Mouse (Mus musculus) megakaryocyte, embryonic 14.5 days (primary cell): Measurements from ENCODE around the gene Fnip2. TPM values are rescaled to one million over a fixed set of nuclear protein-coding genes. Genes with fewer than 3 reads are reported as not detected.

Experiments
- H3K27me3 ChIP-seq: replicated peaks from 2 replicates; pipeline ENCODE3; 2012; ENCODE audit warnings: inconsistent platforms
- H3K36me3 ChIP-seq: replicated peaks from 2 replicates; pipeline ENCODE3; 2012; ENCODE audit warnings: low read length, inconsistent platforms, mixed read lengths
- H3K4me1 ChIP-seq: 2 replicates; pipeline ENCODE4 v1.6.1; 2012; ENCODE audit warnings: inconsistent platforms
- H3K4me3 ChIP-seq: replicated peaks from 2 replicates; pipeline ENCODE3; 2012; ENCODE audit warnings: moderate library complexity, mild to moderate bottlenecking, inconsistent platforms
- H3K9me3 ChIP-seq: 2 replicates; pipeline ENCODE4 v1.6.1; 2012; ENCODE audit warnings: inconsistent platforms
- FLI1 ChIP-seq: IDR thresholded peaks from 2 replicates; pipeline ENCODE4 v1.6.1; 2012; ENCODE audit warnings: low read length, inconsistent platforms, mixed read lengths
- GATA1 ChIP-seq: IDR thresholded peaks from 3 replicates; pipeline ENCODE4 v1.6.1; 2012; ENCODE audit warnings: mixed read lengths, low read length, inconsistent platforms, borderline replicate concordance
- polyA plus RNA-seq: library from polyadenylated mRNA; stranded (reverse); fragments of >175 nt; gene quantifications from 2 replicates; pipeline ENCODE4 v1.2.3, GENCODE M21; 2012; ENCODE audit warnings: low replicate concordance; ENCODE audit not compliant: insufficient read depth

Gene Fnip2
- polyA plus RNA-seq, 1 experiment = 0.19 TPM

DNA sequence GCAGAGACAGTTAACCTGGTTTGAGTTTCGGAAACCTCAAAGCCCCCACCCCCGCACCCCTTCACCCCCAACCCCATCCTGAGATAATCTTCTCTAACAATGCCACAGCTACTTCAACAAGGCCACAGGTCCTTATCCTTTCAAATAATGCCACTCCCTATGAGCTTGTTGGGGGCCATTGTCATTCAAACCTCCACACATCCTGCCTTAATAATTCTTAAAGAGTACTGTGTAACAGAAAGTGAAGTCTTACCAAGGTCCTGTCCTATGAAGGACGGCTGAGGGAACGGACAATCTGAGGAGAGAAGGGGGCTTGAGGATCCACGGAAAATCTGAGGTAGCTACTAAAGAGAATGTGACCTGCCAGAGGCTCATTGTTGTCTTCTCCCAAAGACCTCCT lies 132.6 kb downstream of the Fnip2 start:
- Histone ChIP-seq H3K9me3 (no peaks in the 10 kb centered on the region), H3K36me3 (no peaks in the 10 kb centered on the region), H3K27me3 (no peaks in the 10 kb centered on the region), H3K4me1 (peaks cover under 1% of the 10 kb centered on the region; the same call in 1 of the 2 replicates), H3K4me3 (no peak overlapping the region)
- TF ChIP-seq FLI1 = no peak

DNA sequence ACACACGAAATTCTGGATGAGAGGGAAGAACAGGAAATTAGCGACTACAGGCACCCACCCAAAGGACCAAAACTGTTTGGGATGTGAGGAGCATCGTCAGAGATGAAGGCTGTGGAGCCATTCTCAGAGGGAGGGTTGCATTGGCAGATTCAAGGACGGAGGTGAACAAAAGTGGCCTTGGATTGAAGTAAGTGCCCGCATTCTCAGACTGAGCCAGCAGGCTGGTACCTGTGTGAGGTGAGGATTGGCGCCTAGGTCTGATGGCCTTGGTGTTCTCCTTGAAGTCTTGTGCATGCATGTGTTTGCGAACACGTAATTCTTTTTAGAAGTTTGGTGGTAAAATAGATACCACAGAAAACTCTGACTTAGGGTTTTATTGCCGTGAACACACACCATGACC lies 133.2 kb downstream of the Fnip2 start:
- no peaks in the 10 kb centered on the region for H3K36me3 ChIP-seq
- H3K27me3 ChIP-seq = no peaks in the 10 kb centered on the region
- no peaks in the 10 kb centered on the region for H3K4me1 ChIP-seq
- no peak for TF ChIP-seq FLI1
- TF ChIP-seq GATA1 = no peak
- no peaks in the 10 kb centered on the region for H3K9me3 ChIP-seq
- no peak overlapping the region for H3K4me3 ChIP-seq

DNA sequence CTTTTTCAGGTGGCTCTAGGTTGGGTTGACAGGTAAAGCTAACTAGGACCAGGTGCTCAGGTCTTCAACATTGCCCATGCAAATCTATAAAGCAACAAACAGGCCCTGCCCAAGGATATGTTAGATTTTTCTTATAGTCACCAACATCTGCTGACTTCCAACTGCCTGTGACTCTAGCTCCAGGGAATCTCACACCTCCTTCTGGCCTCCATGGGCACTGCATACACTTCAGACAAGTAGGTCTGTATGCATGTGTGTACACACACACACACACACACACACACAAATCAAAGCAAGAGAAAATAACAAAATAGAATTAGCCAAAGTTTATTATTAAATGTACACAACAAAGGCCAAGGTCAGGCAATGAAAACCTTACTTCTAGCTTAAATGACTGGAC lies 134.0 kb downstream of the Fnip2 start:
- TF ChIP-seq GATA1 (no peak), FLI1 (no peak)
- H3K36me3 ChIP-seq = no peaks in the 10 kb centered on the region
- H3K4me3 ChIP-seq = no peak overlapping the region
- H3K27me3 ChIP-seq = no peaks in the 10 kb centered on the region
- no peaks in the 10 kb centered on the region for H3K4me1 ChIP-seq
- H3K9me3 ChIP-seq = no peaks in the 10 kb centered on the region

DNA sequence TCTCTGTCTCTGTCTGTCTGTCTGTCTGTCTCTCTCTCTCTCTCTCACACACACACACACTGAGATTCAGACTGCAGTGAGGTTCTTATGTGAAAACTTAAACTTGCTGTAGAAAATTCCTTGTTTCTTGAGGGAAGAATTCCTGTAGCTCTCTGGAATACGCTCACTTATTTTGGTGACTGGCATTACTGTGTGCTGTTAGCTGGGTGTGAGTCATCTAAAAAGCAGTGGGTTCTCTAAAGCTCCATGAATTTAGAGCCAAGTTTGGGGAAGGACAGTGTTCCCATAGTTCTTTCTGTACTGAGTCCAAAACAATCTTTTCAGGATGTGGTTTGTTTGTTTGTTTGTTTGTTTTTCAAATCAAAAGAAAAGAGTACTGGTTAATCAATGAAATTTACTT lies 142.2 kb downstream of the Fnip2 start:
- Histone ChIP-seq H3K27me3 (peaks cover 3% of the 10 kb centered on the region), H3K4me1 (no peaks in the 10 kb centered on the region), H3K36me3 (no peaks in the 10 kb centered on the region), H3K4me3 (no peak overlapping the region), H3K9me3 (no peaks in the 10 kb centered on the region)
- TF ChIP-seq FLI1 (no peak), GATA1 (no peak)

DNA sequence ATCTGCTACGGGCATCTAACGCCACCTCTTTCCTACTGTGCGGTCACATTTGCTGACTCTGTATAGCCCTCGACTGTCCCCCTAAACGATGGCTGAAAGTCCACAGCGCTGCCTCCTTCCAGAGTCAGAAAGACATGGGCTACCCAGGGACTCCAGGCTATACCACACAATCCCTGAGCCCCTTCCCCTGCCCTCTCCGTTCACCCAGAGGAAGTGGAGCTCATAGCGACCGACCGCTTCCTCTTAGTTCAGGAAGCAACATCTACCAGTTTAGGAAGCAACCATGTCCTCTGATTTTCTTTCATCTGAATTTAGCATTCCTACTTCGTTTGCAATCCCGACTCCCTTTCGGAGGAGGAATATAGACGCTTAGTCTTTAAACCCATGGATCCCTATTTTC lies 148.7 kb downstream of the Fnip2 start:
- TF ChIP-seq FLI1 (no peak), GATA1 (no peak)
- Histone ChIP-seq H3K4me1 (no peaks in the 10 kb centered on the region), H3K36me3 (no peaks in the 10 kb centered on the region), H3K4me3 (no peak overlapping the region), H3K9me3 (no peaks in the 10 kb centered on the region), H3K27me3 (peaks cover 1% of the 10 kb centered on the region)

DNA sequence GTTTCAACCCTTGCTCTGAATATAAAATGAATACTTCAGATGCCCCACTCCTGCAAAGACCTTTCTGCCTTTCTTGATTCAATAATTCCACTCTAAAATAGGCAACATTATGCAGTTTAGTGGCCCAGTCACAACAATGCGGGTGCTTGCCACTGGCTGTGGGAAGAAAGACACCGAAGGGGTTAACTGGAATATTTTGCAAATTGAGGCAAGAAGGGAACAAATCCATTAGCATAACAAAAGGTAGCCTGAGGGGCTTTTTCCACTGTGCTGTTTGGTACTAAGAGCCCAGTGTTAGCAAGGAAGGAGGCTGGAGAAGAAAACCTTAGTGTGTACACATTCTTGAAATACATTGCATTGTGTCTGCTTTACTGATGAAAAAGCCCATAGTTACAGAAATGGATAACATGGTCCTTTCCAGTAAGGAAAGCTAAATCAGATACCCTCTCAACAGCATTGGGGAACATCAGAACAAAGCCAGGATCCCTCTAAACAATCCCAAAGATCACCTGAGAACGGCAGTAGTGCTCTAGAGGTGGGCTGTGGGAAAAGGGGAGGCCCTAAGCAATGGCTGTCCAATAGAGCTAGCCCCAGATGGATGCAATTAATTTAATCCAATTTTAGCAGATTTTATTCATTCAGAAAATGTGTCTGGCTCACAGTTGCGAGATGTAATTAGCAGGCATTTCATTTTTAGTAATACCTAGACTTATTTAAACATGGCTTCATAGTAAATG lies 150.5 kb downstream of the Fnip2 start:
- no peaks in the 10 kb centered on the region for H3K36me3 ChIP-seq
- H3K9me3 ChIP-seq = no peaks in the 10 kb centered on the region
- no peaks in the 10 kb centered on the region for H3K27me3 ChIP-seq
- H3K4me3 ChIP-seq = no peak overlapping the region
- TF ChIP-seq GATA1 = no peak
- no peak for TF ChIP-seq FLI1
- H3K4me1 ChIP-seq = no peaks in the 10 kb centered on the region

DNA sequence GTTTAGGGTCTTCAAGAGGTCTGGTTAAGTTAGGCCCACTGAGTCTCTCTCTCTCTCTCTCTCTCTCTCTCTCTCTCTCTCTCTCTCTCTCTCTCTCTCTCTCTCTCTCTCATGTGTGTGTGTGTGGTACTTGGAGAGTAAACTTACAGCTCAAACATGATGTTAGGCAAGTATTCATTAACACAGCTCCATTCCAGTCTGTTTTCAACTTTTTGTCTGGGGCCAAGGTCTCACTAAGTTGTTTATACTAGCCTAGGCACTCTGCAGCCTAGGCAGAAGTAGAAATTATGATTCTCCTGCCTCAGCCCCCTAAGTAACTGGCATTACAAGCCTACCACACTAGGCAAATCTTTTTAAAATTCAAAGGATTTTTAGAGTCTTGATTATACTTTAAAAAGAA lies 151.7 kb downstream of the Fnip2 start:
- TF ChIP-seq GATA1 (no peak), FLI1 (no peak)
- no peaks in the 10 kb centered on the region for H3K4me1 ChIP-seq
- no peaks in the 10 kb centered on the region for H3K9me3 ChIP-seq
- no peaks in the 10 kb centered on the region for H3K27me3 ChIP-seq
- no peaks in the 10 kb centered on the region for H3K36me3 ChIP-seq
- no peak overlapping the region for H3K4me3 ChIP-seq

DNA sequence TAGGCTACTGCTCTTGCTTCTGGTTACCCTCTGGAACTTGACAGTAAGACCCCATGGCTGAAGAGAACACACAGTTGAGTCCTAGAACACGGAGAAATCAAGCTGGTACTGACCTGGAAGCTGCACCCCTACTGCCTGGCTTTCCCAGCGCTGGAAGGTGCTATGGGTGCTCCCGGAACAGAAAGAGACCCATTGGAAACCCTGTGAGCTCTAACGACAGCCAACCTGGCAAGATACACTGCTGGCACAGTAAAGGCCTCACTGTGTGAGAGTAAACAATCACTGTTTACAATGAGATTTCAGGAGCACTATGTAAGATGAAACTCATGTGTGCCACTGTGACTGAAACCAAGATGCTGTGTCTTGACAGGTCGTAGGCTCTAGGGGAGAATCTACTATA lies 152.5 kb downstream of the Fnip2 start:
- H3K4me1 ChIP-seq = no peaks in the 10 kb centered on the region
- H3K36me3 ChIP-seq = no peaks in the 10 kb centered on the region
- H3K4me3 ChIP-seq = no peak overlapping the region
- no peaks in the 10 kb centered on the region for H3K9me3 ChIP-seq
- TF ChIP-seq GATA1 (no peak), FLI1 (no peak)
- H3K27me3 ChIP-seq = no peaks in the 10 kb centered on the region

DNA sequence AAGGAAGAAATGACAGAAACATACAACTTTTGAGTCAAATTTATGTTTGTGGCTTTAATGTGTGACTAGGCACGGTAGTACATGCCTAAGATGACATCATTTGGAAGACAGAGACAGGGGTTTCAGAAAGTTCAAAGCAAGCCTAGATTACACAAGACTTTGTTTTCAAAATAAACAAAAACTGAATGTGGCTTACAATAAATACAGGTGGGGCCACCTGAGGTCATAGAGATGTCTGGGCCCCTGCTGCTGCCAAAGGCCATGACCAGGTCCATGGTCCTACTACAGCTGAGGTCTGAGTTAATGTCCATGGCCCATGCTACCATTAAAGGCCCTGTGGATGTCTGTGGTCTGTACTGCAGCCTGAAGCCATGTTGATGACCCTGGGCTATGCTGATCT lies 154.1 kb downstream of the Fnip2 start:
- TF ChIP-seq FLI1 = no peak
- TF ChIP-seq GATA1 = no peak
- no peaks in the 10 kb centered on the region for H3K27me3 ChIP-seq
- H3K4me1 ChIP-seq = no peaks in the 10 kb centered on the region
- no peaks in the 10 kb centered on the region for H3K9me3 ChIP-seq
- H3K4me3 ChIP-seq = no peak overlapping the region
- H3K36me3 ChIP-seq = no peaks in the 10 kb centered on the region

DNA sequence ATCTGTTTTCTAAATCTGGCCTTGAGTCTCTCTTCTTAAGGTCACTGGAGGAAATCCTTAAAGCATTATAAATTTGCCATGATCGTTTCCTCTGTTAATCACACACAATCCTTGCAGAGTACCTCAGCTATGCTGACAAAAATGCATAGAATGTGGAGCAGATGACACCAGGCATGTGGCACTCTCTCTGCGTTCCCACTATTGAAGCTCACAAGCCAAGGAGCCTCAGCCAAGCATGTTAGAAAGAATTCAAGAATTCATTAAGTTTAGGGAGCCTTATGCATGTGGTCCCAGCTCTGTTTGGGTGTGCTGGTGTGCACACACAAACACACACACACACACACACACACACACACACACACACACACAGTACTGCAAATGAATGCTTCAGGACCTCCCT lies 155.9 kb downstream of the Fnip2 start:
- Histone ChIP-seq H3K9me3 (no peaks in the 10 kb centered on the region), H3K36me3 (no peaks in the 10 kb centered on the region), H3K4me1 (no peaks in the 10 kb centered on the region), H3K27me3 (no peaks in the 10 kb centered on the region), H3K4me3 (no peak overlapping the region)
- no peak for TF ChIP-seq GATA1
- no peak for TF ChIP-seq FLI1

DNA sequence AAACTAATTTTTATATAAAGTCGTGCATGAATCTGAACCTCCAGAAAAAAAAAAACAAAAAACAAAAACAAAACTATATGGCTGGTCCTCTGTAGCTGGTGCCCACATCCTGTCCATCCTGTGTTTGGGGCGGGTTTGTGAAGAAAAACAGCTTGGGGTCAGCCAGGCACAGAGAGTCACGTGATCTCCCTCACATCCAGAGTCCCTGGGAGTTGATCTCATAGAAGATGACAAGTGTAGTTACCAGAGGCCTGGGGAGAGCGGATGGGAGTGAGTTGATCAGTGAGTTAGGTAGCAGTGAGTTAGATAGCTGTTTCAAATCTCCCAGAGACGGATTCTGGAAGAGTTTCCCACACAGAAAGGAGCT lies 157.0 kb downstream of the Fnip2 start:
- no peaks in the 10 kb centered on the region for H3K27me3 ChIP-seq
- TF ChIP-seq GATA1 (no peak), FLI1 (no peak)
- no peaks in the 10 kb centered on the region for H3K9me3 ChIP-seq
- no peaks in the 10 kb centered on the region for H3K4me1 ChIP-seq
- H3K36me3 ChIP-seq = no peaks in the 10 kb centered on the region
- H3K4me3 ChIP-seq = no peak overlapping the region
